Mouse (Mus musculus): ENCODE data around the gene Fam174b.

The Fam174b gene

DNA sequence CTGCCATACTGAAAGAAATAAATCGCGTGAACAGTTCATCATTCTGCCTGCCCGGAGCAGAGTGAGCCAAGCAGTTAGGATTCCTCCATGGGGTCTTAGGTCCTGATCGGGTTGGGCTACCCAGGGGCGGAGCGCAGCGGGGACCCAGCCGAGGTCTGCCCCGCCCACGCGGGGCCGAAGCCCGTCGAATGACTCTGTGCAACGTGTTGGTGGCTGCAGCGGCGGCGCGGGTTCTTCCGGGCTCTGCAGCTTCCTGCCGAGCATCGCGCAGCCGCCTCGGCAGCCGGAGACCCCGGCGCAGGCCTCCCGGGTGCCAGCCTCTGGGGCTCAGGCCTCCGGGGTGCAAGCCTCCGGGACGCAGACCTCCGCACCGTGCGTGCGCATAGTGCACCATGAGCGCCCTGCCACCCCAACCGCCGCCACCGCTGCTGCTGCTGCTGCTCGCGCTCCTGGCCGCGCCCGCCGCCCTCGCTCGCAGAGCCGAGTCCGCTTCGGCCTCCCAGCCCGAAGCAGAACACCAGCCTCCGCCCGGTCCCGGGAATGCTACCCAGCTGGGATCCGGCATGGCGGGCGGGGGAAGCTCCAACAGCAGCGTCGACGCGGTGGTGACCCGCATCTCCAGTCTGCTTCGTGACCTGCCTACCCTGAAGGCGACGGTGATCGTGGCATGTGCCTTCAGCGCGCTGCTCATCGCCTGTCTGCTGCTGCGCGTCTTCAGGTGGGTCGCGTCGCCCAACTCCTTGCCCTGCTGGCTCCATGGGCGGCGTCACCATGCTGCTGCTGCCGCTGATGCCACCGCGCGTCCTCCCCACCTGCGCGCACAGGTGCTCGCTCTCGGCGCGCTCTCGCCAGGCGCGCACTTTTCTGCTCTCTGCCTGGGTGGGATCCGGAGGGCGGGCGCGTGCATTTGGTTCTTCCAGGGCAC lies at the start of gene Fam174b:
Fam174b (plus strand) TSS at position 192 of the 925 bp plus-strand sequence.
- peak; percentile 63 for DNase-seq

- no peak for DNase-seq
Measured at GRCm38 (mm10) chr7:73697092-73697491, 43.0 kb upstream of the Fam174b start.

DNA sequence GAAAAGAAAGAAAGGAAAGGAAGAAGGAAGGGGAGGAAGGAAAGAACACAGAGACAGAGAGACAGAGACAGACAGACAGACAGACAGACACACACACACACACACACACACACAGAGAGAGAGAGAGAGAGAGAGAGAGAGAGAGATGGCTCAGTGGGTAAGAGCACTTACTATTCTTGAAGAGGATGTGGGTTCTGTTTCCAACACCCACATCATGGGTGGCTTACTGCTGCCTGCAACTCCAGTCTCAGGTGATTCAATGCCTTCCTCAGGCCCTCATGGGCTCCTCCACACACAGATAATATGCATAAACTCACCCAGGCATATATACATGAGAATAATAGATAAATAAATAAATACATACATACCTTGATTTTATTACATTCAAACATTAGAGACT lies 35.8 kb upstream of the Fam174b start:
- DNase-seq, result no peak

DNA sequence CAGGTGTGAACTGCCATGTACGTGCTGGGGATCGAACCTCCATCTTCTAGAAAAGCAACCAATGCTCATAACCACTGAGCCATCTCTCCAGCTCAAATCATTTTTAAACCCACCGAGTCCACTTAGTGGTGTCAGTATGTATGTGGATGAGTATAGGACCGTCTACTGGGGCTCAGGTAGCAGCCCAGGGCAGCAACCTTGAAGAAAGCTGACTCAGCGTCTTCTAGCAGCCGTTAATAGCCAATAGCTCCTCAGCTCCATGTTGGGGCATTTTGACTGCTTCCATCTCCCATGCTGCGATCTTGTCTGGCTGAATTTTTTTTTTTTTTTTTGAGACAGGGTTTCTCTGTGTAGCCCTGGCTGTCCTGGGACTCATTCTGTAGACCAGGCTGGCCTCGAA lies 26.6 kb upstream of the Fam174b start:
- DNase-seq, result no peak

DNA sequence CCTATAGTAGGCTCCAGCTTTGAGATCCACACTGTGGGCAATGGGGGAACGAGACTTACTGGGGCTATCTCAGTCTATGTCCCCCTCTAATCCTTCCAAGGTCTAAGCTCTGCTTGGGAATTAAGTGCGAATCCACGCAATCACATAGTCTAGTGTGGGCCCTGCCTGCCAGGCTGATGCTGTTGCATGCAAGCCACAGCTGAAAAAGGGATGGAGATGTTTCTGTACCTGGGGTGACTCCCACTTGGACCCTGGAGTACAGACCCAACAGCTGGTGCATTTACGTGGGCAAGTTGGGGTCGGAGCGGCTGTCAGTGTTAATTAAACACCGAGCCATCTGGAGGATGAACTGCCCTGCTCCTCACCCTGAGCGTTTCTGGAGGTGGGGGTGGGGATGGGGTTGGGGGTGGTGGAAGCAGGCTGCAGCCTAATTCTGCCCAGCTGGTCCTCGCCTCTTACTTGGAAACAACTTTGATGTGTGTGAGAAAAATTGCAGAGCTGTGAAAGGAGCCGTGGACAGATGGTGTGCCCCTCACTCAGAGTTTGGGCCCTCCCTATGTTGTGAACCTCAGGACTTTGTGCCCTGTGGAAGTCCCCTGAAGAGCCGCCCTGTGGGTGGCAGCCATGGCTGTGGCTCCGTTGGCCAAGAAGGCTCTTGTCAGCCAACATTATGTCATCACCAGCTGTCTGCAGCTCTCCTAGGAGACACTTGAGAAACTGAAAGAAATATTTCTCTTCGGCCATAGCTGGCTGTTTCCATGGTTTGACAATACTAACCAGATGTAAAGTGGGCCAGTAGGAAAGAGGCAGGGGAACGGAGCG lies 24.0 kb upstream of the Fam174b start:
- peak; percentile 19 for DNase-seq

DNA sequence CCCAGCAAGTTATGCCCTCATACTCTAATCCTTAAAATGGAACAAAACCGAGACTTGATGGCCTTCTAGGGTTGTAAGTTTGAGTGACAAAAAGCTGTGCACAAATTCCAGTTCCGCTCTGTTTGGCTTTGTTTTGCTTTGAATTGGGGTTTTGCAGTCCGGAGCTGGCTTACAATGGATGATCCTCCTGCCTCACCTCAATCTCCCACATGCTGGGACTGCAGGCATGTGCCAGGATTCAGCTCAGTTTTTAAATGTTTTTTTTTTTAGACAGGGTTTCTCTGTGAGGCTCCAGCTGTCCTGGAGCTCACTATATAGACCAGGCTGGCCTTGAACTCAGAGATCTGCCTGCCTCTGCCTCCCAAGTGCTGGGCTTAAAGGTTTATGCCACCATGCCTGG lies 23.3 kb upstream of the Fam174b start:
- no peak for DNase-seq

GRCm38 (mm10) chr7:73718031-73718430 lies 22.1 kb upstream of the Fam174b start:
- DNase-seq, result no peak

DNA sequence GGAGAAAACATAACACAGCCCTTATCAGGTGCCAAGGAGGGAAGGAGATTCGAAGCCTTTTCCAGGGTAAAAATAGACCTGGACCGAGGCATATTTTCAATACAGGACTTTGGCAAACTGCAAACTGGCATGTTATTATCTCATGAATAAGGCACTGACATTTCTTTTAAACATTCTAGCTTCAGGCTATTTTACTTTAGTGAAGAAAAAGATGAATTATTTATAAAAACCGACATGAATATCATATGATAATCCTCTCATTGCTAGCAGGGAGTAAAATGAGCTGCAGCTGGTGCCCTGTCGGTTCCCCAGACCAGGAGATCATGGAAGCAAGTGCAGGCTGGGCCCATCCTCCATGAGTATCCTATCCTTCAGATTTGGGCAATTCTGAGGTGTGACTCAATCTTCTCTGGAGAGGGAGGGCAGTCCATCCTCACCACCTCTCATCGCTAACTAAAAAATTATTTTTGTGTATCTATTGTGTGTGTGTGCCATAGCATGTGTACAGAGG lies 21.6 kb upstream of the Fam174b start:
- DNase-seq, result no peak

- DNase-seq, result peak; percentile 50
Measured at GRCm38 (mm10) chr7:73721046-73721445, 19.1 kb upstream of the Fam174b start.

DNA sequence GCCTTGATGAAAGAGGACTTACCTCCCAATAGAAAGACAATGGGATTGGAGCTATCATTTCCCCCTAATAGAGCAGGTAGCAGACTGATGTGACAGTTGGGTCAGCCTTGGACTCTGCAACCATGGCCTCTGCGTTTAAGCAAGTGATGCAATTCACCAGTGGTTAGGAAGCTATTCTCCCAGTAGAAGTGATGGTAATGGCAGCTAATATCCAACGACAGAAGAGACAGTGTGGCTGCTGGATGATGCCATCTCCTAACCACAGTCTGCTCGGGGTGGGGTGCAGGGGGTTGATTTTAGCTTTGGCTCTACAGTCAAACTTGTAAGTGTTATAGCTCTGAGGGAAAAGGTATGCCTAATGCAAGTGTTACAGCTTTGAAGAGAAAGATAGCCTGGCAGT lies 18.3 kb upstream of the Fam174b start:
- DNase-seq, result no peak

- DNase-seq, result no peak
Measured at GRCm38 (mm10) chr7:73729913-73730312, 10.2 kb upstream of the Fam174b start.

DNA sequence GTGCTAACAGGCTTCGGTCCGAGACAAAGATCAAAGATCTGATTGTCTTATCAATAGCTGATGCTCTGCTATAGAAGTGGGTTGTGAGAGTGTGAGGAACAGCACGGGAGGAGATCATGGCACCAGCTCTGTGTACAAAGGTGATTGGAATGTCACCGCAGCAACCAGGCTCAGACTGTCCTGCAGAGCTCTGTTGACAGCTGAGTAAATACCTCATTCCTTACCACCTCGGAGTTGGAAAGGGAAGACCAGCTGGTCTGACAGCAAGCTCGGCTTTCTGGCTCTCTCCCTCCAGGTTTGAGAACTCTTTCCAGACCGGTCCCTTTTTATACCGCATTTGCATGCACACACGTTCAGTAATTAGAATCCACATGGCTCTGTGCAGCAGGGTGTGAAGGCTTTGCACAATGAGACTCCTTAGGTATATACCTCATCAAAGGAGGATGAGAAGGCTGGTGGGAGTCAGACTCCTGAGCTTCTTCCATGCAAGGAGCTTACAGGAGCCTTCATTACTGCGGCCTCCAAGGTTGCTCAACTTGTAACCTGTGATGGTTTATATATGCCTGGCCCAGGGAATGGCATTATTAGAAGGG lies 9.6 kb upstream of the Fam174b start:
- DNase-seq, result no peak

DNA sequence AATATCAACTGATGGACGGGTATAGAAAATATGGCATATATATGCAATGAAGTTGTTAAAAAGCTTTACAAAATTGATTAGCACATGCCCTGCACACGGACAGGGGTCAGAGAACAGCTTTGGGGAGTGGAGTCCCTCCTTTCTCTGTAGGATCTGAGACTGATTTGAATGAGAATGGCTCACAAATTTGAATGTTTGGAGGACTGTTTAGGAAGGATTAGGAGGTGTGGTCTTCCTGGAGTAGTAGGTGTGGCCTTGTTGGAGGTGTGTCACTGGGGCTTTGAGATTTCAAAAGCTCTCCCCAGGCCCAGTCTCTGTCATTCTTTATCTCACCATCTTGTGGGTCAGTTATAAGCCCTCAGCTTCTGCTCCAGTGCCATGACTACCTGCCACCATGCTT lies 4.1 kb upstream of the Fam174b start:
- DNase-seq, result no peak

DNA sequence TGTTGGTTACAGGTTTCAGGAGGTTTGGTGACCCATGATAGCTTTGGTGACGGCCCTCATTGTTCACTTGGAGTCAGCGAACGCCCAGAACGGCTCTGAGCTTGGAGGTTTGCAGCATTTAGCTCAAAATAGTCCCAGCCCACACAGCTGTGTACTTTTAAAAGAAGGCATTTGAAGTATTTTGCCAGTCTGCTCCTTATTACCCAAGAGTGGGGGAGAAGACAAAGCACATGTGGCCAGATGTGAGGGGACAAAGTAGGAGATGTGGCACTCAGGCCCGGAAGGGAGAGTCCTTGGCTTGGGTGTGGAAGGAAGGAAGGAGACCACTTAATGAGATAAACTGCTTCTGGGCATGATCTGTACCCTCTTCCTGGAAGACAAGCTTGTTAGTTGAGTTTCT lies 1.3 kb downstream of the Fam174b start:
- no peak for DNase-seq

- DNase-seq, result no peak
Measured at GRCm38 (mm10) chr7:73741841-73742240, 1.7 kb downstream of the Fam174b start.

DNA sequence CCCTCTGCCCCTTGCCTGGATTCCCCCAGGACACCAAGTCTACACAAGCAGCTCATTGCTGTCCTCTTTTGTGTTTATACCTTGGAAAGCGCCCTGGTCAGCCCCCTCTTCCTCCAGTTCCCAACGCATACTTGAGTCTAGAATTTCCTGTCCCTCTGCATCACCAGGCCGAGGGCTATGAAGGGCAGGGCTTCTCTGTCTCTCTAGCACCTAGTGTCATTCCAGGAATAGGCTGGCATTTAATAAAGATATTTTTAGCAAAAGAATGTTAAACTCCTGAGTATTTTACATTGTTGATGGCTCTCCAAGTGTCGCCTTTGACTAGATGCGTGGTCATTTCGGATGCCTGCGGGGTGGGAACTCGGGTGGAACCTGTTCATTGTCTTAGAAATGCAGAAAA lies 3.0 kb downstream of the Fam174b start:
- DNase-seq, result no peak

GRCm38 (mm10) chr7:73743831-73744370 lies 3.8 kb downstream of the Fam174b start:
- DNase-seq, result no peak

DNA sequence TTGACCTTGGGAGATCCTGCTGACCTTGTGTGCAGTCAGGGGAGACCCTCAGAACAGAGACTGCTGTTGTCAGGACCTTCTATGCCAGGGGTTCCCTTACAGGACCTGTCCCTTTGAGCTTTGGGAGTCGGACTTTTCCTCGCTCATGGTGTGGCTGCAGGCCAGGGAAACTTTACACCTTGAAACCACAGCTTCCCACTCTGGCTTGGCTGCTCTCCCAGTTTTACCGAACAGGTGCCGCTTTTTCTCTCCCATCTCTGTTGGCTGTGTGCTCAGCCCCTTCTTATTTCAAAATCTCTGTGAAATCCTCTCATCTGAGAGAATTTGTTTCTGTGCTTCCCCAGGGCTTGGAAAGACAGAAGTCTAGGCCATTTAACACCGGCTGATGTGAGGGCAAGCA lies 5.8 kb downstream of the Fam174b start:
- no peak for DNase-seq

- no peak for DNase-seq
Measured at GRCm38 (mm10) chr7:73746836-73747235, 6.7 kb downstream of the Fam174b start.

- no peak for DNase-seq
Measured at GRCm38 (mm10) chr7:73747531-73747930, 7.4 kb downstream of the Fam174b start.

- DNase-seq, result no peak
Measured at GRCm38 (mm10) chr7:73748437-73749108, 8.5 kb downstream of the Fam174b start.

DNA sequence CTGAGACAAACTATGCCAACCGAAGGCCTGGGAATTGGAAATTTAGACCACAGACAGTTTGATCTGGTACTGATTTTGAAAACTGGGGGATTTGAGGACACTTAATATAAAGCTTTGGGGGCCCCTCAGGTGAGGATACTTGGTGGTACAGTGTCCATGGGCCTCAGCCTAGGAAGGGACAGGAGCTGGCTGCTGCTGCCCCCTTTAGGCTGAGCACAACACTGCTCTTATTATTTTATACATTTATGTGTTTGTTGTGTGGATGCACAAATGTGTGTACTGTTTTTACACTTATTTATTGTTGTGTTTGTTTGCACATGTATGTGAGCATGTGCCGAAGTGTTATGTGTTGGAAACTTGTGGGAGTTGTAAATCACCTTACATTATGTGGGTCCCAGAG lies 9.2 kb downstream of the Fam174b start:
- no peak for DNase-seq

All from right cerebral cortex, postnatal 4 days (tissue).